Mouse (Mus musculus) frontal cortex, postnatal 10 days (tissue): ENCODE measurements at regions not wholly inside any gene's neighbourhood (a gene's known extent, or its start where the extent isn't known, plus 50 kb on each side); places are given as distances from the start of the nearest gene placed in this dataset.

Source experiments
- DNase-seq, 2 experiments: peaks; one replicate each; pipeline ENCODE4 v3.0.0; 2022; ENCODE audit warnings: low spot score in 2 of 2, mixed read lengths in 1 of 2

- no peak for DNase-seq
Observed at GRCm38 (mm10) chr3:19747361-19747760, 118.9 kb upstream of the 1700064H15Rik start.

- DNase-seq, result no peak
Observed at GRCm38 (mm10) chr3:19751946-19752345, 123.5 kb upstream of the 1700064H15Rik start.

- DNase-seq, result no peak
Observed at GRCm38 (mm10) chr3:19754011-19754410, 125.5 kb upstream of the 1700064H15Rik start.

- DNase-seq, result no peak
Observed at GRCm38 (mm10) chr3:19754636-19755035, 126.2 kb upstream of the 1700064H15Rik start.

- no peak for DNase-seq
Observed at GRCm38 (mm10) chr3:19755136-19755535, 126.7 kb upstream of the 1700064H15Rik start.

GRCm38 (mm10) chr3:19798543-19799106, 158.2 kb upstream of the Cp start:
- DNase-seq, result no peak

- no peak for DNase-seq
Observed at GRCm38 (mm10) chr3:19810034-19810433, 146.8 kb upstream of the Cp start.

GRCm38 (mm10) chr3:19824904-19825303, 131.9 kb upstream of the Cp start:
- no peak for DNase-seq

- DNase-seq, result no peak
Observed at GRCm38 (mm10) chr3:19828518-19829246, 128.2 kb upstream of the Cp start.

- no peak for DNase-seq
Observed at GRCm38 (mm10) chr3:19829752-19830151, 127.1 kb upstream of the Cp start.

GRCm38 (mm10) chr3:19848031-19848735, 108.7 kb upstream of the Cp start:
- no peak for DNase-seq

- DNase-seq, result no peak
Observed at GRCm38 (mm10) chr3:19848736-19849269, 108.1 kb upstream of the Cp start.

GRCm38 (mm10) chr3:19882623-19883022, 74.2 kb upstream of the Cp start:
- DNase-seq, result no peak

GRCm38 (mm10) chr3:19888405-19888804, 68.4 kb upstream of the Cp start:
- no peak for DNase-seq

GRCm38 (mm10) chr3:19894258-19894629, 62.6 kb upstream of the Cp start:
- DNase-seq, result no peak

GRCm38 (mm10) chr3:19894630-19895578, 62.0 kb upstream of the Cp start:
- peak; percentile 92 to 96 for DNase-seq

- DNase-seq, result no peak
Observed at GRCm38 (mm10) chr3:19895755-19896154, 61.1 kb upstream of the Cp start.

GRCm38 (mm10) chr3:19897140-19897539, 59.7 kb upstream of the Cp start:
- DNase-seq, result no peak

- DNase-seq, result no peak
Observed at GRCm38 (mm10) chr3:19902226-19902625, 54.6 kb upstream of the Cp start.

GRCm38 (mm10) chr3:19904446-19905275, 52.2 kb upstream of the Cp start:
- peak in 1 of 2 experiments; percentile 40 for DNase-seq
